Mouse (Mus musculus) c-Kit-positive CD71-positive TER-119-negative erythroid progenitor cells, embryonic 14.5 days (primary cell): ENCODE results near the gene Rgs3.

Experiments used
- DNase-seq: peaks from one replicate; pipeline ENCODE4 v3.0.0-alpha.2; 2013; ENCODE audit warnings: low read depth

Gene Rgs3

GRCm38 (mm10) chr4:62605856-62606541 is 46.4 kb downstream of the Rgs3 start:
- DNase-seq = no peak

GRCm38 (mm10) chr4:62606542-62606882 is 46.9 kb downstream of the Rgs3 start:
- no peak for DNase-seq

- DNase-seq = no peak
Observed at GRCm38 (mm10) chr4:62606905-62607304, 47.3 kb downstream of the Rgs3 start.

- DNase-seq = no peak
Observed at GRCm38 (mm10) chr4:62607345-62607744, 47.7 kb downstream of the Rgs3 start.

GRCm38 (mm10) chr4:62607805-62608204 is 48.2 kb downstream of the Rgs3 start:
- DNase-seq = no peak

GRCm38 (mm10) chr4:62609333-62609732 is 49.7 kb downstream of the Rgs3 start:
- DNase-seq = no peak

DNA sequence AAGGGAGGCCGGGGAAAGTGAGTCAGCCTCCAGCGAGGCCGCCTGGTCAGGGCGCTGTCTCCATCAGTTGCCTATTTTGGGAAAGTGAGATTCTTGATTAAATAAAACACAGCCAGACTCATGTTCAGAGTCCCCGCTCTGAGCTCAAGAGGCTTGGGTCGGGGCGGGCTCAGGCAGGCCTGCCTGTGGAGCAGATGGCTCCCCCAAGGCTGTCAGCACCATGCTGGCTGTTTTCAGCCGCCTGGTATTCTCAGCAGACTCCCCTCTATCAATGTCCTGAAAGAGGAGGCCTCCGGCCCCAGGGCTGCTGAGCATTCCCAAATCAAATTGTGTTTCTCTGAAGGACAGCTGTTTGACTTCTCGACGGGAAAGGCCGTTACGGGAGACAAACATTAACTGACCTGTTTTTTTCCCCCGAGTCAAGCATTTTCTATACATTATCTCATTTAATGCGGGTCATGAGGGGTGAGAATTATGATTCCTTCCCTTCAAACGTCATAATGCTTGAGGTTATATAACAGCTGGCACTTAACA is 50.6 kb downstream of the Rgs3 start:
- no peak for DNase-seq

GRCm38 (mm10) chr4:62612601-62613501 is 53.2 kb downstream of the Rgs3 start:
- no peak for DNase-seq

- DNase-seq = no peak
Observed at GRCm38 (mm10) chr4:62613646-62614365, 54.2 kb downstream of the Rgs3 start.

GRCm38 (mm10) chr4:62617856-62618440 is 58.3 kb downstream of the Rgs3 start:
- no peak for DNase-seq

GRCm38 (mm10) chr4:62619232-62619964 is 59.8 kb downstream of the Rgs3 start:
- DNase-seq = no peak

- DNase-seq = no peak
Observed at GRCm38 (mm10) chr4:62619965-62620244, 60.3 kb downstream of the Rgs3 start.

DNA sequence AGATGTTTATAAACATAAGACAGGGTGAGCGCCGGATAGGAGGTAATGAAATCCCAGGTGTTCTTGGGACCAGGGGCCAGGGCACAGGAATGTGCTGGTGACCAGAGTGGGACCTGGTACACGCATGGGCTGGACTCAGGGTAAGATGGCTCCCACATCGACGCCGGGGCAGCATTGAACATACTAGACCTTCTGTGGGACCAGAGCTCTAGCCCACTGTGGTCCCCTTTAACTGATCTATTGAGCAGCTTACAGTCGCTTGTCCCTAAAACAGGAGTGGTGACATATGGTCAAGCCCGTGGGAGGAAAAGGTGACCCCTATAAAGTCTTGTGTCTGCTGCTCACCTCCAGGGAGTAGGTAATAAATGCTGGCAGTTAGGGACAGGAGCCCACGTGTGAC is 61.5 kb downstream of the Rgs3 start:
- no peak for DNase-seq

DNA sequence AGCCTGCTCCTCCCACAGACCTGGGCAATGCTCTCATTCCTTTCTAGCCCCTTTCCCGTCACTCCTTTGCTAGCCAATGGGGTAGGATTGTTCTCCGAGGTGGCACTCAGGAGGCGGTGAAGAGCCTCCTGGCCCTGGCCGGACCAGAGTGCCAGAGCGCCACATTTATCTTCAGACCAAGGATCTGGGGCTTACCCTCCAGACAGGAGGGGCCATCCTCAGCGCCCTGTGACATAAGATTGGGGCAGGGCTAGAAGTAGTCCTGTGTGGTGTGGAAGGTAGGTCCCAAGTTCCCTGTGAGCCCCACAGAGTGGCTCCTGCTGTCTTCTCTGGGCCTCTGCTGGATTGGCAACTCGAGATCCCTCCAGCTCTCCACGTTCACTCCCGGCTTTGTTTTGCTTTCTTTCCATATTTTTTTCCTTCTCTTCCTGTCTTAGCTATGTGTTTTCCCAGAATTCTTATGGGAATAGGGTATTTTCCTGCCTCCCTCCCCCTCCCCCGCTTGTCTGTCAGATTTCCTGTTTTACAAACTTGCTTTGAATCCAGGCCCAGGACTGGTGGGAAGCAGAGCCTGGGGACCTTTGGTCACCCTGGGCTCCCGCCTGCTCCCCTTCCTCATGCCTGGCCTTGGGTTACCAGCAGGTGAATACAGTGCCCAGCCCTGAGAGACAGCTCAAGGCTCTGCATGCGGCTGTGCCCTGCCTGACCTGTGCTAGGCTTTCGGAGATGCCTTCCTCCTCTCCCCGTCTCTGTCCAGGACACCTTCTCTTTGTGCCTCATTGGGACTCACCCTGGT is 62.4 kb downstream of the Rgs3 start:
- DNase-seq = no peak

- DNase-seq = no peak
Observed at GRCm38 (mm10) chr4:62623251-62624015, 63.8 kb downstream of the Rgs3 start.

- DNase-seq = no peak
Observed at GRCm38 (mm10) chr4:62624679-62625450, 65.2 kb downstream of the Rgs3 start.

GRCm38 (mm10) chr4:62625451-62626061 is 65.9 kb downstream of the Rgs3 start:
- DNase-seq = no peak

DNA sequence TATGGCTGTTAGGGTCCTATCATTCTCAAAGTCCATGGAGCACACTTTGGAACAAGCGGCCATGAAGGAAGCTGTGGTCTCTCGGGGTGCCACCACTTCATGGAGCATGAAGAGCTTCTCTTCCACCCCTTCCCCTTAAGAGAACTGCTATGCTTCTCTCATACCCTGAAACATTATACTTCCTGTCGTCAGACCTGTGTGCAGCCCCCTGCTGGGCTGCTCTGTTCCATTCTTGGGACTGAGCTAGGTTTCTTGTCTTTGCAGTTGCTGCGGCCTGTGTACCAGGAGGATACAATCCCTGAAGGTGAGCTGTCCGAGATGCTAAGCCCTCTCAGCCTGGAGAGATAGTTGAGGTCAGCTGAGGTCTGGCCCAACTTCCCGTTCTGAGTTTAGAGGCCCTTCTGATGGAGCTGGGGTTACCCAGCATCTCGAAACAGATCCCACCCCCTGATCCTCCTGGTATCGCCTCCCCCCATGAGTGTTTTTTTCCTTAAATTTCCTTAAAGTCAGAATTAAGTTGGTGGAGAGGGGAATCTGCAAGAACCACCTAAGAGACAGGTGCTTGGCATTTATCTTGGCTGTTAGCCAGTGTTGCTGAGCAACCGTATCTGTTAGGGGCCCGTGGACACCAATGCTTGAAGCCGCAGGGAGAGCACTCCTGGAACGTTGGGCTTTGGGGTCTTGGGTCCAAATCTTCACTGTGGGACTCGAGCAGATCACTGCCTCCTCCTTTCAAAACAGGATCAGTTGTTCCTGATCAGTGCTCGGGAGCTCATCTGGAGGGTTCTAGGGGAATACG is 66.8 kb downstream of the Rgs3 start:
- no peak for DNase-seq
